Mouse (Mus musculus) liver, embryonic 14.5 days (tissue): ENCODE data around the gene Zfp296.

ENCODE experiments used
- CTCF ChIP-seq: IDR thresholded peaks from 2 replicates; pipeline ENCODE4 v1.5.1; 2016; ENCODE audit warnings: antibody characterized with exemption, low read depth, control low read depth
- EP300 ChIP-seq: IDR thresholded peaks from 2 replicates; pipeline ENCODE4 v1.6.1; 2016; ENCODE audit warnings: antibody characterized with exemption, low read depth

- TF ChIP-seq EP300 = no peak
- no peak for TF ChIP-seq CTCF
Observed at GRCm38 (mm10) chr7:19603055-19603454, 26.0 kb downstream of the Zfp296 start.
